Mouse (Mus musculus) heart, embryonic 10.5 days (tissue): ENCODE data around the gene Mfap1b. TPM values are rescaled to one million over a fixed set of nuclear protein-coding genes. Genes with fewer than 3 reads are reported as not detected.
A peak's percentile ranks its signal among the peaks of the same experiment; 100 is the strongest.

ENCODE experiments used
- DNase-seq: peaks from one replicate; pipeline ENCODE4 v3.0.0-alpha.2; 2017; ENCODE audit warnings: low spot score
- H3K27ac ChIP-seq: fragments of 300-500 bp; sonication (generic); 2 replicates; pipeline ENCODE4 v1.5.1; 2016; ENCODE audit warnings: mild to moderate bottlenecking
- H3K27me3 ChIP-seq: fragments of 300-500 bp; sonication (generic); 2 replicates; pipeline ENCODE4 v1.6.1; 2016; ENCODE audit warnings: mild to moderate bottlenecking; ENCODE audit not compliant: poor library complexity, insufficient read depth, severe bottlenecking
- H3K36me3 ChIP-seq: fragments of 300-500 bp; sonication (generic); 2 replicates; pipeline ENCODE4 v1.6.1; 2016; ENCODE audit warnings: mild to moderate bottlenecking, moderate library complexity
- H3K4me1 ChIP-seq: fragments of 300-500 bp; sonication (generic); 2 replicates; pipeline ENCODE4 v1.6.1; 2016; ENCODE audit warnings: mild to moderate bottlenecking
- H3K4me3 ChIP-seq: fragments of 300-500 bp; sonication (generic); 2 replicates; pipeline ENCODE4 v1.5.1; 2016; ENCODE audit warnings: mild to moderate bottlenecking, moderate library complexity
- H3K9me3 ChIP-seq: fragments of 300-500 bp; sonication (generic); 2 replicates; pipeline ENCODE4 v1.6.1; 2016; ENCODE audit warnings: mild to moderate bottlenecking, moderate library complexity
- WGBS: fragments of 180-500 bp; shearing (Covaris S2); methylation state at CpG from one replicate; pipeline ENCODE4 v1.1.7; 2016; 5-methylcytosine and 5-hydroxymethylcytosine counted together
- polyA plus RNA-seq: library from polyadenylated mRNA; unstranded; fragments of >200 nt; fragmentation: Nextera tagmentation; extraction: Ambion mirVana; gene quantifications from 2 replicates; pipeline ENCODE4 v1.2.1, GENCODE M21; 2016

The Mfap1b gene
- polyA plus RNA-seq, 1 experiment from 2014 or later, result 49.3 TPM

- H3K36me3 ChIP-seq, result peaks cover 21% of the 10 kb centered on the region
- H3K27me3 ChIP-seq, result peaks cover 15% of the 10 kb centered on the region
- H3K4me3 ChIP-seq, result peak overlapping the region; percentile 70
- peak overlapping the region; percentile 38 for H3K27ac ChIP-seq
- 1% methylated on average over 30 of the region's 30 CpGs for WGBS
- DNase-seq, result peak; percentile 91
- no peaks in the 10 kb centered on the region for H3K9me3 ChIP-seq
- H3K4me1 ChIP-seq, result peaks cover 21% of the 10 kb centered on the region
Observed at GRCm38 (mm10) chr2:121442259-121443067, 31.4 kb downstream of the Mfap1b start.

DNA sequence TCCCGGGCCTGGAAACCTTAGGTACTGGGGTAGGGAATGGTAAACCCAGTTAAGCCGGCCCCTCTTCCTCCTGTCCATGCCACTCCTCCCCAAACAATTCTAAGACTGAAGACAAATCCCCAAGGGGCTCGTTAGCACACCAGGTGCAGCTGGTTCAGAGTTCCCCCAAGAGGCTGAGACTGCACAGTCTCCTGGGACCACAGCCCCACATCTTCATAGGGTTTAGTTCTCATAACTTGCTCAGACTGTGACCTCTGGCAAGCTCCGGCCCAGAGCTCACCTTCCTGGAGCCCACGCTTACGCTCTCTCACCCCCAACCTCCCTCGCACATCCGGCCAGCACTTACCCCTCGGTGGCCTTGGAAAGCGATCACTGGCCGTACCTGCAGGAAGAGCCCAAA, 32.1 kb downstream of the Mfap1b start:
- WGBS, result 10% methylated on average over 11 of the region's 11 CpGs
- H3K36me3 ChIP-seq, result peaks cover 28% of the 10 kb centered on the region
- H3K4me1 ChIP-seq, result peaks cover 21% of the 10 kb centered on the region
- peak overlapping the region; percentile 70 for H3K4me3 ChIP-seq
- H3K9me3 ChIP-seq, result no peaks in the 10 kb centered on the region
- H3K27ac ChIP-seq, result peak overlapping the region; percentile 38
- peak; percentile 57 for DNase-seq
- H3K27me3 ChIP-seq, result peaks cover 15% of the 10 kb centered on the region

- 47% methylated on average over 5 of the region's 5 CpGs for WGBS
- H3K4me1 ChIP-seq, result peaks cover 21% of the 10 kb centered on the region
- DNase-seq, result peak; percentile 70
- H3K4me3 ChIP-seq, result no peak overlapping the region
- H3K27me3 ChIP-seq, result peaks cover 15% of the 10 kb centered on the region
- H3K36me3 ChIP-seq, result peaks cover 33% of the 10 kb centered on the region
- no peaks in the 10 kb centered on the region for H3K9me3 ChIP-seq
- no peak overlapping the region for H3K27ac ChIP-seq
Observed at GRCm38 (mm10) chr2:121440834-121441605, 32.8 kb downstream of the Mfap1b start.

DNA sequence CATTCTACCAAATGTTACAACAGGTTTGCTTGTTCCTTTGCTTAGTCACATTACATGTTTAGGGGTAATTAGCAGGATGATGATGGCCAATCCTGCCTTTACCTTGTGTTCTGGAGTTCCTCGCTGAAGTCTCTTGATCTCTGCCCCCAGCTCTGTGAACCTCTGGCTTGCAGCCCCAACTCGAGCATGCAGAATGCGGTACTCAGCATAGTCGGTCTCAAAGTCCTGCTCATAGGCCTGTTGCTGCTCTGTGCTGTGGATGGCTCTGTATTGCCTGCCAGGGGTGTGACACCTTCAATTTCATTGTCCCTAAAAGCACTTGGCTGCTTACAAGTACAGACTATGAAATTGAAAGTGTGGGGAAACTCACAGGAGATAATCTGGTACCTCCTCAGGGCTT, 34.1 kb downstream of the Mfap1b start:
- no peak for DNase-seq
- H3K4me3 ChIP-seq, result no peak overlapping the region
- peaks cover 46% of the 10 kb centered on the region for H3K36me3 ChIP-seq
- H3K27me3 ChIP-seq, result peaks cover 15% of the 10 kb centered on the region
- no peak overlapping the region for H3K27ac ChIP-seq
- 68% methylated on average over 4 of the region's 4 CpGs for WGBS
- no peaks in the 10 kb centered on the region for H3K9me3 ChIP-seq
- peaks cover 21% of the 10 kb centered on the region for H3K4me1 ChIP-seq

- 87% methylated on average over 1 of the region's 1 CpGs for WGBS
- H3K36me3 ChIP-seq, result peaks cover 95% of the 10 kb centered on the region
- H3K27ac ChIP-seq, result no peak overlapping the region
- H3K27me3 ChIP-seq, result no peaks in the 10 kb centered on the region
- H3K4me1 ChIP-seq, result no peaks in the 10 kb centered on the region
- H3K4me3 ChIP-seq, result no peak overlapping the region
- H3K9me3 ChIP-seq, result no peaks in the 10 kb centered on the region
- DNase-seq, result no peak
Observed at GRCm38 (mm10) chr2:121434854-121435253, 39.0 kb downstream of the Mfap1b start.

GRCm38 (mm10) chr2:121425890-121426289, 48.0 kb downstream of the Mfap1b start:
- H3K27ac ChIP-seq, result no peak overlapping the region
- no peaks in the 10 kb centered on the region for H3K9me3 ChIP-seq
- H3K4me3 ChIP-seq, result no peak overlapping the region
- H3K36me3 ChIP-seq, result peaks cover 96% of the 10 kb centered on the region
- H3K4me1 ChIP-seq, result no peaks in the 10 kb centered on the region
- 88% methylated on average over 2 of the region's 2 CpGs for WGBS
- H3K27me3 ChIP-seq, result no peaks in the 10 kb centered on the region
- DNase-seq, result no peak

DNA sequence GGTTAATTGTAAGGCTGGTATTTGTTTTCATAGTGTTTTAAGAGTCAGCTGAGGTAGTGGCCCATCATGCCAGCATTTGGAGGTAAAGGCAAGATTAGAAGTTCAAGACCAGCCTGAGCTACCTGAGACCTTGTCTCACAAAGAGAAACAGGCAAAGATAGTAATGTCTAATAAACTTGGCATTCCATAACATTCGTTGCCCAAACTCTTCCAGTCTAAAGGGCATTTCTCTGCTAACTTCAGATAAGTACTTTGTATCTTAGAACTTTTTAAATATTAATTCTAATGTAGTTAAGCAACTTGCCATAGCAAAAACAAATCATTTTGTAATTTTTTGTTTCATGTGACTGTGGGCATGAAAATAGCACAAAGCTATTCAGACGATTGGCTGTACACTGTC, 50.7 kb downstream of the Mfap1b start:
- DNase-seq, result no peak
- H3K4me3 ChIP-seq, result no peak overlapping the region
- H3K9me3 ChIP-seq, result no peaks in the 10 kb centered on the region
- H3K27ac ChIP-seq, result no peak overlapping the region
- peaks cover 92% of the 10 kb centered on the region for H3K36me3 ChIP-seq
- no peaks in the 10 kb centered on the region for H3K27me3 ChIP-seq
- WGBS, result 92% methylated on average over 2 of the region's 2 CpGs
- no peaks in the 10 kb centered on the region for H3K4me1 ChIP-seq

DNA sequence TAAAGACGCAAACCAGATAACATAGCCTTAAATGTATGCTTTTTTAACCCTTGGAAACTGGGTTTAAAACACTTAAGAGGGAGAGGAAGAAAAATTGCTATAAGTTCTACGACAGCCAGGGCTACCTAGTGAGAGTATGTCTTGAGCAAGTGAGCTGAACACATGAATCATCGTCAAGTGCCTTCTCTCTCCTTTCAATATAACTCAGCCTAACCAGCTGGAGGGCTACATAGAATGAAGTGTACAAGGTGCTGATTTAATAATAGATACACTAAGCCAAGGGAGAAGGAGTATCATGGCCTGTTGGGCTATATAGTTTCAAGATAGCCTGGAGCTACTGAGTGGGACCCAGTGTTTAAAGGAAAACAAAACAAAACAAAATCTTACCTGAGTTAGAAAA, 55.4 kb downstream of the Mfap1b start:
- no peak overlapping the region for H3K27ac ChIP-seq
- DNase-seq, result no peak
- peaks cover 67% of the 10 kb centered on the region for H3K36me3 ChIP-seq
- no peaks in the 10 kb centered on the region for H3K27me3 ChIP-seq
- H3K4me3 ChIP-seq, result no peak overlapping the region
- peaks cover 20% of the 10 kb centered on the region; the same call in 1 of the 2 replicates for H3K4me1 ChIP-seq
- WGBS, result 90% methylated on average over 3 of the region's 3 CpGs
- no peaks in the 10 kb centered on the region for H3K9me3 ChIP-seq

DNA sequence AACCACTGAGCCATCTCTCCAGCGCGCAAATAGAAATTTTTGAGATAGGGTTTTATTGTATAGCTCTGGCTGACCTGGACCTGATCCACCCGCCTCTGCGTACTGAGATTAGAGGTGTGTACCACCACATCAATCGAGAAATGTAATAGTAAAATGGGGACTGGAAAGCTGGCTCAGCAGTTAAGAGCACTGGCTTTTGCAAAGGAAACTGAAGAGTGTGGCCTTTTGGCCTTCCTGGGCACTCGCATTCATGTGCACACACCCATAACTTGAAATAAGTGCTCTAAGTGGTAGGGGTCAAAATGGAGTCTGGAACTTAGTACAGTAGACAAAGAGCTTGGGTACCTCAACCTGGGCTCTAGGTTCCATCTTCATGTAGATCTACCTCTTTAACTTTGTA, 57.5 kb downstream of the Mfap1b start:
- Histone ChIP-seq H3K4me3 (0 out of 2 replicates have a peak overlapping the region, but pooled peaks have one; percentile 15), H3K27me3 (no peaks in the 10 kb centered on the region), H3K36me3 (peaks cover 47% of the 10 kb centered on the region), H3K9me3 (no peaks in the 10 kb centered on the region), H3K27ac (no peak overlapping the region), H3K4me1 (peaks cover 24% of the 10 kb centered on the region; the same call in 1 of the 2 replicates)
- no peak for DNase-seq
- 88% methylated on average over 6 of the region's 6 CpGs for WGBS

DNA sequence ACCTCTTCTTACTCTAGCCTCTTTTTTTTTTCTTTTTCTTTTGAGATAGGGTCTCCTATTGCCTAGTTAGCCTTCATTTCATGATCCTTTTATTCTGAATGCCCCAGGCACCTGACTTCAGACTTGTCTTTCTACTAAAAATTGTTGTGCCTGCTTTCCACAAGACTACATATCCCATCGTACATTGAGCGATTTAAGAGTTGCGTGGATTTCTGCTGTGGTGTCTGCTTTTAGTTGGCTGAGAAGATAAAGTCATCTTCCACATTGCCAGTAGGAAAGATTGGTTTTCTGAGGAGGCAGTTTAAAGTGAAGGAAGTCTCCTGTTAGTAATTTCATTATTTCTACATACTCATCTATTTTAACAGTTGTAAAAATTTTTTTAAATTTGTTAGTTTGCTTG, 58.3 kb downstream of the Mfap1b start:
- Histone ChIP-seq H3K36me3 (peaks cover 40% of the 10 kb centered on the region), H3K27ac (no peak overlapping the region), H3K4me3 (peak overlapping the region; percentile 99), H3K4me1 (peaks cover 24% of the 10 kb centered on the region; the same call in 1 of the 2 replicates), H3K9me3 (no peaks in the 10 kb centered on the region), H3K27me3 (no peaks in the 10 kb centered on the region)
- no peak for DNase-seq
- WGBS, result 78% methylated on average over 3 of the region's 3 CpGs

DNA sequence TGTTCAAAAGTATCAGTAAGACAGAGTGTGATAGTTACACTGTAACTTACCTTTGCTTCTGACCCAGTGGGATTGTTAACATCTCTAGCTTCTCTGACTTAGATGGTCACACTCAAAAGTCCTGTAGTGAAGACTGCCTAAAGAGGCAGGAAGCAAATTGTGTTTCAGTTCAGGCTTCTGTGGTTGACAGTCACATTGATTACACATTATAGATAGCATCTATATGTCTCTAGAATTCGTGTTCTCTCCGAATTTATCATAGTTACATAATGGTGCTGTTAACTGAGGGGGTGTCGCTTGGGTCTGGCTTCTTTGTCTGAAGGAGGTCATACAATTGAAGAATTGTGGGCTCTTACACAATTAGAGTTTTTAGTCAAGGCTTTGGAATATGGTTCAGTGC, 58.8 kb downstream of the Mfap1b start:
- Histone ChIP-seq H3K27me3 (no peaks in the 10 kb centered on the region), H3K4me1 (peaks cover 24% of the 10 kb centered on the region; the same call in 1 of the 2 replicates), H3K27ac (0 out of 2 replicates have a peak overlapping the region, but pooled peaks have one; percentile 99), H3K9me3 (no peaks in the 10 kb centered on the region), H3K4me3 (peak overlapping the region; percentile 99), H3K36me3 (peaks cover 38% of the 10 kb centered on the region)
- no peak for DNase-seq
- 51% methylated on average over 3 of the region's 3 CpGs for WGBS

- DNase-seq, result peak; percentile 84
- Histone ChIP-seq H3K27me3 (no peaks in the 10 kb centered on the region), H3K4me3 (peak overlapping the region; percentile 99), H3K4me1 (peaks cover 24% of the 10 kb centered on the region; the same call in 1 of the 2 replicates), H3K36me3 (peaks cover 31% of the 10 kb centered on the region), H3K9me3 (no peaks in the 10 kb centered on the region), H3K27ac (peak overlapping the region; percentile 99)
- WGBS, result under 1% methylated on average over 32 of the region's 32 CpGs
Observed at GRCm38 (mm10) chr2:121414139-121414685, 59.7 kb downstream of the Mfap1b start.
